Comparison of ENCODE assay signal across 10 mouse cellular contexts in genomic region chr14:16957802-16958201, GRCm38 (mm10).
A peak's percentile ranks its signal among the peaks of the same experiment; 100 is the strongest.
DNase-seq lines count a peak whose midpoint lies in the region; ATAC-seq and TF ChIP-seq lines count a peak whose summit lies in the region.
"Had no signal": no experiment of that assay in that cellular context is flagged by ENCODE, and none has a peak within 500 bp of the region (broad histone marks: within the 10 kb centered on the region; RNA-seq: fewer than 3 reads in every experiment).

No protein-coding gene starts in this region.

- H3K4me2 ChIP-seq in heart, embryonic 12.5 days = no peak overlapping the region
- H3K4me2 ChIP-seq in lung, postnatal 0 days (replicated peaks; ENCODE audit: low read depth, low read length) = no peak overlapping the region

- 0 out of 2 replicates have a peak, but pooled peaks cover 9% of the 10 kb centered on the region for H3K4me1 ChIP-seq in heart, embryonic 12.5 days (replicated peaks)
- peaks cover 11% of the 10 kb centered on the region; the same call in 1 of the 2 replicates for H3K4me1 ChIP-seq in lung, postnatal 0 days (ENCODE audit: insufficient read depth, low read depth, low read length)

- H3K27ac ChIP-seq in heart, embryonic 12.5 days (ENCODE audit: poor library complexity, severe bottlenecking) = no peak overlapping the region
- no peak overlapping the region for H3K27ac ChIP-seq in lung, postnatal 0 days (ENCODE audit: low read length)

- no peaks in the 10 kb centered on the region for H3K36me3 ChIP-seq in heart, embryonic 12.5 days
- H3K36me3 ChIP-seq in lung, postnatal 0 days (ENCODE audit: insufficient read depth, low read length) = no peaks in the 10 kb centered on the region

- DNase-seq in heart, adult 8-10 months (ENCODE audit: low spot score) = peak; percentile 29
- peak; percentile 26 for DNase-seq in adipocyte (ENCODE audit: low spot score)
- peak; percentile 7 for DNase-seq in kidney, adult 11 months
- peak; percentile 79 for DNase-seq in lung, postnatal 0 days (ENCODE audit: low spot score)
- DNase-seq in cerebellum, adult 9-10 months = no peak
- DNase-seq in spleen, postnatal 4 days (ENCODE audit: low spot score in 2 of 2) = no peak
- DNase-seq: cerebellum, adult 11 months had no signal

- no peaks in the 10 kb centered on the region for H3K9me3 ChIP-seq in heart, embryonic 12.5 days (replicated peaks)
- no peaks in the 10 kb centered on the region for H3K9me3 ChIP-seq in lung, postnatal 0 days (ENCODE audit: low read length)
- H3K9me3 ChIP-seq: megakaryocyte, embryonic 14.5 days had no signal

- no peak overlapping the region for H3K9ac ChIP-seq in heart, embryonic 12.5 days
- no peak overlapping the region for H3K9ac ChIP-seq in lung, postnatal 0 days (replicated peaks; ENCODE audit: low read depth)

- 44% methylated on average over 3 of the region's 3 CpGs for WGBS in heart, embryonic 12.5 days
- WGBS in lung, postnatal 0 days = 6% methylated on average over 3 of the region's 3 CpGs

- no peak for ATAC-seq in heart, embryonic 12.5 days (ENCODE audit: insufficient number of reproducible peaks, low FRiP score)
- ATAC-seq in lung, postnatal 0 days = peak; percentile 72
- ATAC-seq in monocyte, adult 5-6 weeks (replicated peaks; ENCODE audit: insufficient number of reproducible peaks, low FRiP score, low TSS enrichment, poor library complexity, severe bottlenecking) = no peak

- H3K4me3 ChIP-seq in heart, embryonic 12.5 days = no peak overlapping the region
- no peak overlapping the region for H3K4me3 ChIP-seq in lung, postnatal 0 days (ENCODE audit: low read depth, low read length)
- H3K4me3 ChIP-seq: megakaryocyte, embryonic 14.5 days had no signal

- H3K27me3 ChIP-seq in heart, embryonic 12.5 days (replicated peaks) = no peaks in the 10 kb centered on the region
- H3K27me3 ChIP-seq in lung, postnatal 0 days (replicated peaks; ENCODE audit: insufficient read depth, low read length) = no peaks in the 10 kb centered on the region
- H3K27me3 ChIP-seq: megakaryocyte, embryonic 14.5 days had no signal

- no peak for TF ChIP-seq CTCF in lung, postnatal 0 days (IDR thresholded peaks at IDR 0.05)

- TF ChIP-seq EP300 in lung, postnatal 0 days (IDR thresholded peaks at IDR 0.05) = peak; percentile 52

Comparison
In these comparisons a context has a peak if more than half of its experiments do, and no peak if none do; other contexts are left out.
1. DNase-seq: peak in heart, adult 8-10 months (single experiment), adipocyte (single experiment), kidney, adult 11 months (single experiment) and lung, postnatal 0 days (single experiment); none in cerebellum, adult 9-10 months (single experiment) and spleen, postnatal 4 days (0 of 2).